10 mouse cellular contexts compared by ENCODE assay signal in genomic region chr10:108979660-108980059, GRCm38 (mm10). TPM values are rescaled to one million over a fixed set of nuclear protein-coding genes. Genes with fewer than 3 reads are reported as not detected.
DNase-seq lines count a peak whose midpoint lies in the region; ATAC-seq lines count a peak whose summit lies in the region.
"Had no signal": no experiment of that assay in that cellular context is flagged by ENCODE, and none has a peak within 500 bp of the region (broad histone marks: within the 10 kb centered on the region; RNA-seq: fewer than 3 reads in every experiment).

No protein-coding gene starts in this region.

- 79% methylated on average over 6 of the region's 6 CpGs for WGBS in kidney, embryonic 16.5 days

- peak; percentile 41 for DNase-seq in kidney, adult 18-20 months
- peak; percentile 85 to 92 for DNase-seq in cerebellum, adult 18-20 months
- peak; percentile 20 for DNase-seq in gastrocnemius, postnatal 10 days
- DNase-seq in layer of hippocampus, adult 18-20 months (ENCODE audit: low spot score in 2 of 2), result peak; percentile 83 to 92
- peak; percentile 53 for DNase-seq in lung, postnatal 36 days
- peak; percentile 25 for DNase-seq in testis, postnatal 14 days (ENCODE audit: low spot score)
- DNase-seq in natural killer cell, adult 2 months (ENCODE audit: low spot score in 2 of 2), result no peak

- no peaks in the 10 kb centered on the region for H3K9me3 ChIP-seq in kidney, embryonic 16.5 days (ENCODE audit: low read length)
- H3K9me3 ChIP-seq: limb, embryonic 15.5 days; stomach, embryonic 15.5 days had no signal

- H3K4me1 ChIP-seq in kidney, embryonic 16.5 days (ENCODE audit: insufficient read depth, low read length), result no peaks in the 10 kb centered on the region
- H3K4me1 ChIP-seq: limb, embryonic 15.5 days had no signal

- no peak overlapping the region for H3K27ac ChIP-seq in kidney, embryonic 16.5 days (ENCODE audit: low read length)
- H3K27ac ChIP-seq: limb, embryonic 15.5 days; stomach, embryonic 15.5 days had no signal

- H3K4me3 ChIP-seq in kidney, embryonic 16.5 days (ENCODE audit: low read length), result no peak overlapping the region
- H3K4me3 ChIP-seq: limb, embryonic 15.5 days; stomach, embryonic 15.5 days had no signal

- H3K4me2 ChIP-seq in kidney, embryonic 16.5 days (replicated peaks; ENCODE audit: low read depth, low read length), result no peak overlapping the region
- H3K4me2 ChIP-seq: limb, embryonic 15.5 days; stomach, embryonic 15.5 days had no signal

- H3K36me3 ChIP-seq in kidney, embryonic 16.5 days (ENCODE audit: insufficient read depth, low read length), result no peaks in the 10 kb centered on the region
- H3K36me3 ChIP-seq: limb, embryonic 15.5 days; stomach, embryonic 15.5 days had no signal

- no peak for ATAC-seq in kidney, embryonic 16.5 days (ENCODE audit: low FRiP score, low TSS enrichment)

- H3K27me3 ChIP-seq in kidney, embryonic 16.5 days (ENCODE audit: insufficient read depth, low read length), result no peaks in the 10 kb centered on the region
- H3K27me3 ChIP-seq: limb, embryonic 15.5 days; stomach, embryonic 15.5 days had no signal

- no peak overlapping the region for H3K9ac ChIP-seq in kidney, embryonic 16.5 days (replicated peaks; ENCODE audit: low read length)
- H3K9ac ChIP-seq: limb, embryonic 15.5 days; stomach, embryonic 15.5 days had no signal

RNA-seq across cellular contexts. Expression of gene Syt1, which starts 31.1 kb away (rescaled TPM):
- polyA plus RNA-seq in kidney, embryonic 16.5 days (2015; fragmentation: Nextera tagmentation; extraction: Ambion mirVana), result 1.2 and 1.4 TPM in 2 replicates
- total RNA-seq in gastrocnemius, postnatal 10 days (2021), result 1 to 10 TPM; 1.3 TPM
- total RNA-seq in layer of hippocampus, adult 18-20 months (2021), result 1,000 to 10,000 TPM in 1 of 2 experiments, 100 to 1,000 TPM in 1; 974 to 1,035 TPM

Comparison
In these comparisons a context has a peak if more than half of its experiments do, and no peak if none do; other contexts are left out.
1. DNase-seq: peak in kidney, adult 18-20 months (single experiment), cerebellum, adult 18-20 months (2 of 2), gastrocnemius, postnatal 10 days (single experiment), layer of hippocampus, adult 18-20 months (2 of 2), lung, postnatal 36 days (single experiment) and testis, postnatal 14 days (single experiment); none in natural killer cell, adult 2 months (0 of 2).
2. RNA of gene Syt1, which starts 31.1 kb away (total RNA-seq): 974 to 1,035 TPM in layer of hippocampus, adult 18-20 months; 1.3 TPM in gastrocnemius, postnatal 10 days; every median in the first group is over 100 times any median in the second.